Mouse (Mus musculus) forebrain, embryonic 15.5 days (tissue): Measurements from ENCODE around the gene Aprt. TPM values are rescaled to one million over a fixed set of nuclear protein-coding genes. Genes with fewer than 3 reads are reported as not detected.
A peak's percentile ranks its signal among the peaks of the same experiment; 100 is the strongest.

ENCODE experiments used
- ATAC-seq: fragments of 200-750 bp; cut with Nextera tagmentation; replicated peaks from 2 replicates; pipeline ENCODE4 v1.8.0; 2017; ENCODE audit warnings: mild to moderate bottlenecking, moderate TSS enrichment, moderate library complexity
- H3K27ac ChIP-seq: fragments of 300-500 bp; sonication (generic); replicated peaks from 2 replicates; pipeline ENCODE4 v1.5.1; 2015; ENCODE audit warnings: mild to moderate bottlenecking, inconsistent platforms
- H3K27me3 ChIP-seq: fragments of 300-500 bp; sonication (generic); 2 replicates; pipeline ENCODE4 v1.6.1; 2015; ENCODE audit warnings: inconsistent platforms
- H3K36me3 ChIP-seq: fragments of 300-500 bp; sonication (generic); 2 replicates; pipeline ENCODE4 v1.6.1; 2015; ENCODE audit warnings: mild to moderate bottlenecking, inconsistent platforms
- H3K4me1 ChIP-seq: fragments of 300-500 bp; sonication (generic); 2 replicates; pipeline ENCODE4 v1.6.1; 2015; ENCODE audit warnings: inconsistent platforms
- H3K4me2 ChIP-seq: fragments of 300-500 bp; sonication (generic); replicated peaks from 2 replicates; pipeline ENCODE4 v1.6.1; 2015; ENCODE audit warnings: mild to moderate bottlenecking, inconsistent platforms
- H3K4me3 ChIP-seq: fragments of 300-500 bp; sonication (generic); 2 replicates; pipeline ENCODE4 v1.5.1; 2015; ENCODE audit warnings: mild to moderate bottlenecking, inconsistent platforms
- H3K9ac ChIP-seq: fragments of 300-500 bp; sonication (generic); replicated peaks from 2 replicates; pipeline ENCODE4 v1.6.1; 2015; ENCODE audit warnings: mild to moderate bottlenecking, inconsistent platforms
- H3K9me3 ChIP-seq: fragments of 300-500 bp; sonication (generic); 2 replicates; pipeline ENCODE4 v1.6.1; 2016; ENCODE audit warnings: inconsistent platforms
- WGBS: fragments of 180-500 bp; shearing (Covaris S2); methylation state at CpG from one replicate; pipeline ENCODE4 v1.1.7; 2015; ENCODE audit warnings: mixed read lengths; 5-methylcytosine and 5-hydroxymethylcytosine counted together
- polyA plus RNA-seq: library from polyadenylated mRNA; unstranded; fragments of >200 nt; fragmentation: Nextera tagmentation; extraction: Ambion mirVana; gene quantifications from 2 replicates; pipeline ENCODE4 v1.2.1, GENCODE M21; 2015

Gene Aprt
- polyA plus RNA-seq, 1 experiment from 2014 or later = 187 TPM

DNA sequence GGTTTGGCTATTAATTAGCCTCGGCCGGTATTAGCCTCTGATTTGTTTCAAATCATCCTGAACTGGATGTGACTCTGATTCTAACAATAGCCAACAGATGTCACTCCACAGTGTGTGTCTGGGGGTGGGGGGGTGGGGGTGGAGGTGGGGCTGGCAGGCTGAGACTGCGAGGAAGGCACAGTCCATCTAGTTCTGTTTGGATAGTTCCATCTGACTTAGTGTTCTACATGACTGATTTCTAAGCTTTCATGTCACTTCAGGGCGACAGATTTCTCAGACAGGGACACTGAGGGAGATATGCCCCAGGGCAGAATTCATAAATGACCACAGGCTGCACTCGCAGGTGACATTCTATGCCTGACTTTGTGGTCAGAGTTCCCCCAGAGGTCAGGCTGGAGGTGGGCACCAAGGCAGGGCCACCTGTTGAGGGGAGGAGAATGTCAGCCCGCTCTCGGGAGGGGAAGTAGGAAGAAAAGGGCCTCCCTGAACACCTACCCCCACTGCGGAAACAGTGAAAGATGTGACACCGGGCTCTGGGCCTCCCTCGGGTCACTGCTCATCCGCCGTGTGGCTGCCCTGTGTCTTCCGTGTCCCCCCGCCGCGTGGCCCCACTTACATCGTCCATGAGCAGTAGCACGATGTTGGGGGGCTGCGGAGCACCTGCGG is 34.0 kb upstream of the Aprt start:
- Histone ChIP-seq H3K9ac (peak overlapping the region; percentile 56), H3K4me3 (peak overlapping the region; percentile 55), H3K27me3 (no peaks in the 10 kb centered on the region), H3K4me1 (peaks cover 19% of the 10 kb centered on the region), H3K9me3 (no peaks in the 10 kb centered on the region), H3K4me2 (peak overlapping the region; percentile 80), H3K27ac (peak overlapping the region; percentile 38), H3K36me3 (no peaks in the 10 kb centered on the region)
- WGBS = 2% methylated on average over 20 of the region's 20 CpGs
- ATAC-seq = peak; percentile 1; the same call in 1 of the 2 replicates

GRCm38 (mm10) chr8:122610209-122610608 is 33.5 kb upstream of the Aprt start:
- Histone ChIP-seq H3K4me1 (peaks cover 19% of the 10 kb centered on the region), H3K9me3 (no peaks in the 10 kb centered on the region), H3K36me3 (no peaks in the 10 kb centered on the region), H3K4me3 (no peak overlapping the region; the same call in 1 of the 2 replicates), H3K27me3 (no peaks in the 10 kb centered on the region), H3K27ac (no peak overlapping the region), H3K4me2 (peak overlapping the region; percentile 80; the same call in 1 of the 2 replicates), H3K9ac (no peak overlapping the region)
- ATAC-seq = no peak
- WGBS = 51% methylated on average over 4 of the region's 4 CpGs

DNA sequence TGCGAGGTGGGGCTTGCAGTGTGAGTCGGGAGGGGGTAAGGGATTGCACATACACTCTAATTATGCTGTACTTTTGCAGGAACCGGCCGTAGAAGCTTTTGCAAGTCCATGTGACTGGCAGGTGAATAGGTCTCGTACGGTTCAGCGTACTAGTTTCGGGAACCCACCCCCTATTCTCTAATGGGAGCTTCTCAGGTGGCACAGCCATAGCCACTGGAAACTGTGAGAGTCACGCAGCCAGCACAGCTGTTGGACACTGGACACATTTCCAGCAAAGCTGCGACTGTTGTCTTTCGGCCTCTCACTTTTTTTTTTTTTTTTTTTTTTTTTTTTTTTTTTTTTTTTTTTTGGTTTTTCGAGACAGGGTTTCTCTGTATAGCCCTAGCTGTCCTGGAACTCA is 30.1 kb upstream of the Aprt start:
- Histone ChIP-seq H3K9ac (no peak overlapping the region), H3K36me3 (no peaks in the 10 kb centered on the region), H3K4me1 (peaks cover 6% of the 10 kb centered on the region), H3K4me3 (no peak overlapping the region), H3K9me3 (no peaks in the 10 kb centered on the region), H3K27me3 (no peaks in the 10 kb centered on the region), H3K27ac (no peak overlapping the region), H3K4me2 (no peak overlapping the region)
- WGBS = 79% methylated on average over 11 of the region's 12 CpGs
- ATAC-seq = no peak

GRCm38 (mm10) chr8:122605367-122605766 is 28.7 kb upstream of the Aprt start:
- Histone ChIP-seq H3K9ac (no peak overlapping the region), H3K27me3 (no peaks in the 10 kb centered on the region), H3K4me1 (no peaks in the 10 kb centered on the region), H3K4me3 (no peak overlapping the region), H3K9me3 (no peaks in the 10 kb centered on the region), H3K36me3 (no peaks in the 10 kb centered on the region), H3K4me2 (no peak overlapping the region), H3K27ac (no peak overlapping the region)
- no peak for ATAC-seq
- 80% methylated on average over 4 of the region's 4 CpGs for WGBS

DNA sequence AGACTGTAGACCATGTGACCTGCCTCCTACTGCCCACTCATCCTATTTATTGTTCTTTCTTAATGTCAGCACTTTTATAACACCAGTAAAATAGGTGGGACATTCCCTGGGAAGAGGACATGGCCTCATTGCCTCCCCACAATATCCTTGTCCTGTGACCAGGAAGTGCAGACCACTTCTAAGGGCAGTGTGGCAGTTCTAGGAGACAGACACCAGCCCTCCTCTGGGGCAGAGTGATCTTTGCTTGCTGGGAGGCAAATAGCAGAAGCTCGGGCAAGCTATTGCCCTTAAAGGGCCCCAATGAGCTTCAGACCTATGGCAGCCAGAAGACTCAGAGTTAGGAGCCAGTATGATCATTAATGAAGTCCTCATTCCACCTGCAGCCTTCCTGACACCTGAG is 27.9 kb upstream of the Aprt start:
- WGBS = 71% methylated on average over 1 of the region's 1 CpGs
- no peaks in the 10 kb centered on the region for H3K27me3 ChIP-seq
- no peaks in the 10 kb centered on the region for H3K9me3 ChIP-seq
- H3K4me2 ChIP-seq = no peak overlapping the region
- H3K4me3 ChIP-seq = no peak overlapping the region
- no peak overlapping the region for H3K9ac ChIP-seq
- H3K36me3 ChIP-seq = no peaks in the 10 kb centered on the region
- ATAC-seq = no peak
- no peak overlapping the region for H3K27ac ChIP-seq
- H3K4me1 ChIP-seq = no peaks in the 10 kb centered on the region

DNA sequence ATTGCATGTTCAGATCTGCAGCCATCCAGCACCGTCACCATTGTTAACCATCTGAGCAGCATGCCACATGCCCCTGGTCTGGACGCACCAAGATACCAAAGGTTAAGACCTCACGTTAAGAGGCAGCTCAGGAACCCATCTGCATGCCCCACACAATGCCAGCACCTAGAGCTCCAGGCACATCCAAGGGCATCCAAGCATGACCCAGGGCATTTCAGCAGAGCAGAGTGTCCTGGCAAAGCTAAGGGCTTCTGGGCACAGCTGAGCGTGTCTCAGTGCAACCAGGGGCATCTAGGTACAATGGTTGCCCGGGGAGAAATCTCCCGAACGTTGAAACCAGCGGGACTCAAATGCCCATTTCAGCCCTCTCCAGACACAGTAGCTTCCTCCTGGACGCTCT is 24.0 kb upstream of the Aprt start:
- ATAC-seq = no peak
- no peak overlapping the region for H3K4me3 ChIP-seq
- H3K4me2 ChIP-seq = no peak overlapping the region
- H3K36me3 ChIP-seq = no peaks in the 10 kb centered on the region
- 92% methylated on average over 9 of the region's 9 CpGs for WGBS
- no peak overlapping the region for H3K27ac ChIP-seq
- H3K27me3 ChIP-seq = no peaks in the 10 kb centered on the region
- H3K4me1 ChIP-seq = no peaks in the 10 kb centered on the region
- no peak overlapping the region for H3K9ac ChIP-seq
- H3K9me3 ChIP-seq = no peaks in the 10 kb centered on the region

GRCm38 (mm10) chr8:122596031-122596430 is 19.3 kb upstream of the Aprt start:
- no peaks in the 10 kb centered on the region for H3K4me1 ChIP-seq
- WGBS = 55% methylated on average over 4 of the region's 4 CpGs
- no peaks in the 10 kb centered on the region for H3K36me3 ChIP-seq
- no peak overlapping the region for H3K27ac ChIP-seq
- H3K27me3 ChIP-seq = no peaks in the 10 kb centered on the region
- H3K4me3 ChIP-seq = no peak overlapping the region
- ATAC-seq = no peak
- H3K4me2 ChIP-seq = no peak overlapping the region
- no peak overlapping the region for H3K9ac ChIP-seq
- H3K9me3 ChIP-seq = no peaks in the 10 kb centered on the region

- Histone ChIP-seq H3K27me3 (no peaks in the 10 kb centered on the region), H3K4me2 (no peak overlapping the region), H3K9me3 (no peaks in the 10 kb centered on the region), H3K36me3 (no peaks in the 10 kb centered on the region), H3K4me1 (no peaks in the 10 kb centered on the region), H3K27ac (peak overlapping the region; percentile 56), H3K4me3 (no peak overlapping the region), H3K9ac (no peak overlapping the region)
- WGBS = 76% methylated on average over 19 of the region's 19 CpGs
- no peak for ATAC-seq
Observed at GRCm38 (mm10) chr8:122593783-122594507, 17.2 kb upstream of the Aprt start.

GRCm38 (mm10) chr8:122593240-122593639 is 16.5 kb upstream of the Aprt start:
- Histone ChIP-seq H3K9me3 (no peaks in the 10 kb centered on the region), H3K4me1 (no peaks in the 10 kb centered on the region), H3K4me2 (no peak overlapping the region), H3K36me3 (no peaks in the 10 kb centered on the region), H3K4me3 (no peak overlapping the region), H3K9ac (no peak overlapping the region), H3K27me3 (no peaks in the 10 kb centered on the region), H3K27ac (peak overlapping the region; percentile 56)
- no peak for ATAC-seq
- WGBS = 81% methylated on average over 12 of the region's 12 CpGs

DNA sequence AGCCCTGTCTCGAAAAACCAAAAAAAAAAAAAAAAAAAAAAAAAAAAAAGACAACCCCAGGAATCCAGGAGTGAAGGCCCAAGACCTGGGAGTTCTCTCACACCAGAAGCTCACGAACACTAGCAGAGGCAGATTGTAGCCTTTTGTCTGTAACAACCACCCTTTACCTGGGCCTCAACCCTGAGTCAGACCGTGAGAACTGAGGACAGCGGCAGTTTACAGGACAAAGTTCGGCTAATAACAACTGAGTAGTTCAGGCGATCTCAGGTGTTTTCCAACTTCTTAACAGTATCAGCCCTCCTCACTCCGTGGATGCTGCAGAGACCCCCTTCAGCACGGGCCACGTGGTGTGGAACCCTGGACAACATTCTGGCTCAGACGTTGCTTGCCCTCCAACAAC is 10.0 kb upstream of the Aprt start:
- Histone ChIP-seq H3K4me2 (no peak overlapping the region), H3K27me3 (no peaks in the 10 kb centered on the region), H3K36me3 (no peaks in the 10 kb centered on the region), H3K9me3 (no peaks in the 10 kb centered on the region), H3K4me1 (0 out of 2 replicates have a peak, but pooled peaks cover 10% of the 10 kb centered on the region), H3K4me3 (no peak overlapping the region), H3K27ac (no peak overlapping the region), H3K9ac (no peak overlapping the region)
- no peak for ATAC-seq
- WGBS = 80% methylated on average over 10 of the region's 10 CpGs

GRCm38 (mm10) chr8:122586171-122586570 is 9.5 kb upstream of the Aprt start:
- H3K4me3 ChIP-seq = no peak overlapping the region
- 0 out of 2 replicates have a peak, but pooled peaks cover 10% of the 10 kb centered on the region for H3K4me1 ChIP-seq
- no peaks in the 10 kb centered on the region for H3K36me3 ChIP-seq
- WGBS = 25% methylated on average over 7 of the region's 7 CpGs
- peak; percentile 60; the same call in 1 of the 2 replicates for ATAC-seq
- no peak overlapping the region for H3K4me2 ChIP-seq
- no peaks in the 10 kb centered on the region for H3K9me3 ChIP-seq
- no peak overlapping the region for H3K9ac ChIP-seq
- no peak overlapping the region for H3K27ac ChIP-seq
- H3K27me3 ChIP-seq = no peaks in the 10 kb centered on the region

DNA sequence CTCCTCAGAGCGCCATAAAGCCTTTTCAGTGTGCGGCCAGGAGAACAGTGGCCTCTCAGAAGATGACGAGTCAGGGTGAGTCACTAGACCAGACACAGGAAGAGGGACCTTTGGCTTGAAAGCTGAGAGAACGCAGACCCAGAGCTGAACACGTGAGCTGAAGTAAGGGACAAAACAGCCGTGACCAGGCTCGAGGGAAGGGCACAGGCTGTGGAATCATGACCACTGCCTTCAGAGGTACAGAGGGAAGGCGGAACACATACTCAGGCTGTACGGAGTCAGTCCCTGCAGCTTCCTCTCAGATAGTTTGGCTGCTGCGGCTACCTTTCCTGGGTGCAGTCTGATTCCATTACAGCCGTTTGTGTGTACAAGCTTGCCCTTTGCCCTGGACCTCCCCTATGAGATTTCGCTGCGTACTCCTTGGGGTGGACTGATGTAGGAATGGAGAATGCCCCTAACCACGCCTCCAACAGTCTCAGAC is 8.7 kb upstream of the Aprt start:
- Histone ChIP-seq H3K27me3 (no peaks in the 10 kb centered on the region), H3K9ac (no peak overlapping the region), H3K4me2 (no peak overlapping the region), H3K9me3 (no peaks in the 10 kb centered on the region), H3K4me3 (no peak overlapping the region), H3K4me1 (0 out of 2 replicates have a peak, but pooled peaks cover 10% of the 10 kb centered on the region), H3K36me3 (no peaks in the 10 kb centered on the region), H3K27ac (no peak overlapping the region)
- ATAC-seq = no peak
- WGBS = 83% methylated on average over 14 of the region's 14 CpGs
